Mouse (Mus musculus) embryonic facial prominence, embryonic 13.5 days (tissue): ENCODE measurements around the gene Hpse. TPM values are rescaled to one million over a fixed set of nuclear protein-coding genes. Genes with fewer than 3 reads are reported as not detected.

Source experiments
- ATAC-seq: fragments of 200-750 bp; cut with Nextera tagmentation; 2 replicates; pipeline ENCODE4 v1.8.0; 2017; ENCODE audit warnings: low read depth; ENCODE audit not compliant: insufficient number of reproducible peaks, insufficient read depth, low FRiP score, low TSS enrichment
- H3K27ac ChIP-seq: fragments of 300-500 bp; sonication (generic); 2 replicates; pipeline ENCODE4 v1.5.1; 2015; ENCODE audit warnings: moderate library complexity, mild to moderate bottlenecking, inconsistent platforms
- H3K27me3 ChIP-seq: fragments of 300-500 bp; sonication (generic); 2 replicates; pipeline ENCODE4 v1.6.1; 2015; ENCODE audit warnings: mild to moderate bottlenecking, inconsistent platforms
- H3K36me3 ChIP-seq: fragments of 300-500 bp; sonication (generic); 2 replicates; pipeline ENCODE4 v1.6.1; 2015; ENCODE audit warnings: mild to moderate bottlenecking, inconsistent platforms
- H3K4me1 ChIP-seq: fragments of 300-500 bp; sonication (generic); 2 replicates; pipeline ENCODE4 v1.6.1; 2015; ENCODE audit warnings: inconsistent platforms
- H3K4me2 ChIP-seq: fragments of 300-500 bp; sonication (generic); 2 replicates; pipeline ENCODE4 v1.6.1; 2015; ENCODE audit warnings: moderate library complexity, mild to moderate bottlenecking, inconsistent platforms
- H3K4me3 ChIP-seq: fragments of 300-500 bp; sonication (generic); 2 replicates; pipeline ENCODE4 v1.5.1; 2015; ENCODE audit warnings: mild to moderate bottlenecking, inconsistent platforms
- H3K9ac ChIP-seq: fragments of 300-500 bp; sonication (generic); 2 replicates; pipeline ENCODE4 v1.6.1; 2015; ENCODE audit warnings: mild to moderate bottlenecking, inconsistent platforms
- H3K9me3 ChIP-seq: fragments of 300-500 bp; sonication (generic); 2 replicates; pipeline ENCODE4 v1.6.1; 2016; ENCODE audit warnings: inconsistent platforms
- WGBS: fragments of 180-500 bp; shearing (Covaris S2); methylation state at CpG from one replicate; pipeline ENCODE4 v1.1.7; 2015; ENCODE audit warnings: mixed read lengths; 5-methylcytosine and 5-hydroxymethylcytosine counted together
- polyA plus RNA-seq: library from polyadenylated mRNA; unstranded; fragments of >200 nt; fragmentation: Nextera tagmentation; extraction: Ambion mirVana; gene quantifications from 2 replicates; pipeline ENCODE4 v1.2.1, GENCODE M21; 2015

Gene Hpse
- 4.5 and 4.7 TPM in 2 replicates for polyA plus RNA-seq

- H3K36me3 ChIP-seq, result no peaks in the 10 kb centered on the region
- no peak within 1 kb of the TSS for H3K27ac ChIP-seq
- peak; percentile 24; the same call in 1 of the 2 replicates for ATAC-seq
- H3K9me3 ChIP-seq, result peaks cover 9% of the 10 kb centered on the region
- peak within 1 kb of the TSS; percentile 74 for H3K9ac ChIP-seq
- H3K4me2 ChIP-seq, result peak within 1 kb of the TSS; percentile 97
- H3K27me3 ChIP-seq, result peaks cover 15% of the 10 kb centered on the region
- WGBS, result under 1% methylated on average over 56 of the region's 56 CpGs
- peak within 1 kb of the TSS; percentile 59 for H3K4me3 ChIP-seq
- peaks cover 14% of the 10 kb centered on the region for H3K4me1 ChIP-seq
Measured at GRCm38 (mm10) chr5:100719235-100720088, at the start of gene Hpse. Hpse (minus strand) TSS chr5:100719716.

- H3K27ac ChIP-seq, result no peak overlapping the region
- no peak overlapping the region for H3K4me3 ChIP-seq
- peaks cover 82% of the 10 kb centered on the region for H3K36me3 ChIP-seq
- H3K4me2 ChIP-seq, result no peak overlapping the region
- no peaks in the 10 kb centered on the region for H3K9me3 ChIP-seq
- ATAC-seq, result no peak
- H3K27me3 ChIP-seq, result no peaks in the 10 kb centered on the region
- H3K9ac ChIP-seq, result no peak overlapping the region
- WGBS, result 94% methylated on average over 7 of the region's 7 CpGs
- no peaks in the 10 kb centered on the region for H3K4me1 ChIP-seq
Measured at GRCm38 (mm10) chr5:100766026-100766425, 46.5 kb upstream of the Hpse start.

GRCm38 (mm10) chr5:100761736-100762135 is 42.2 kb upstream of the Hpse start:
- WGBS, result 87% methylated on average over 7 of the region's 7 CpGs
- H3K4me3 ChIP-seq, result no peak overlapping the region
- no peak overlapping the region for H3K4me2 ChIP-seq
- H3K4me1 ChIP-seq, result no peaks in the 10 kb centered on the region
- H3K36me3 ChIP-seq, result peaks cover 48% of the 10 kb centered on the region
- H3K9me3 ChIP-seq, result no peaks in the 10 kb centered on the region
- H3K9ac ChIP-seq, result no peak overlapping the region
- ATAC-seq, result no peak
- H3K27ac ChIP-seq, result no peak overlapping the region
- no peaks in the 10 kb centered on the region for H3K27me3 ChIP-seq

GRCm38 (mm10) chr5:100760049-100760663 is 40.6 kb upstream of the Hpse start:
- Histone ChIP-seq H3K9ac (no peak overlapping the region), H3K4me3 (no peak overlapping the region), H3K27me3 (no peaks in the 10 kb centered on the region), H3K36me3 (peaks cover 36% of the 10 kb centered on the region), H3K27ac (no peak overlapping the region), H3K4me1 (no peaks in the 10 kb centered on the region), H3K4me2 (no peak overlapping the region), H3K9me3 (no peaks in the 10 kb centered on the region)
- no peak for ATAC-seq
- 89% methylated on average over 10 of the region's 10 CpGs for WGBS

GRCm38 (mm10) chr5:100758121-100758520 is 38.6 kb upstream of the Hpse start:
- Histone ChIP-seq H3K27ac (no peak overlapping the region), H3K27me3 (no peaks in the 10 kb centered on the region), H3K4me1 (no peaks in the 10 kb centered on the region), H3K4me3 (no peak overlapping the region), H3K9me3 (no peaks in the 10 kb centered on the region), H3K9ac (no peak overlapping the region), H3K36me3 (peaks cover 16% of the 10 kb centered on the region), H3K4me2 (no peak overlapping the region)
- no peak for ATAC-seq
- 92% methylated on average over 5 of the region's 5 CpGs for WGBS

- Histone ChIP-seq H3K27me3 (no peaks in the 10 kb centered on the region), H3K9me3 (no peaks in the 10 kb centered on the region), H3K4me1 (no peaks in the 10 kb centered on the region), H3K9ac (no peak overlapping the region), H3K36me3 (no peaks in the 10 kb centered on the region), H3K4me2 (no peak overlapping the region), H3K4me3 (no peak overlapping the region), H3K27ac (no peak overlapping the region)
- WGBS, result 71% methylated on average over 7 of the region's 7 CpGs
- ATAC-seq, result no peak
Measured at GRCm38 (mm10) chr5:100753407-100753806, 33.9 kb upstream of the Hpse start.

- H3K27ac ChIP-seq, result no peak overlapping the region
- WGBS, result 75% methylated on average over 4 of the region's 4 CpGs
- H3K9me3 ChIP-seq, result no peaks in the 10 kb centered on the region
- H3K4me2 ChIP-seq, result no peak overlapping the region
- H3K27me3 ChIP-seq, result no peaks in the 10 kb centered on the region
- no peaks in the 10 kb centered on the region for H3K4me1 ChIP-seq
- H3K36me3 ChIP-seq, result no peaks in the 10 kb centered on the region
- H3K9ac ChIP-seq, result no peak overlapping the region
- no peak overlapping the region for H3K4me3 ChIP-seq
- ATAC-seq, result no peak
Measured at GRCm38 (mm10) chr5:100751655-100752054, 32.1 kb upstream of the Hpse start.

GRCm38 (mm10) chr5:100750617-100751255 is 31.2 kb upstream of the Hpse start:
- 83% methylated on average over 10 of the region's 10 CpGs for WGBS
- no peaks in the 10 kb centered on the region for H3K36me3 ChIP-seq
- no peak overlapping the region for H3K4me2 ChIP-seq
- H3K4me3 ChIP-seq, result no peak overlapping the region
- H3K4me1 ChIP-seq, result no peaks in the 10 kb centered on the region
- H3K27me3 ChIP-seq, result no peaks in the 10 kb centered on the region
- no peak overlapping the region for H3K27ac ChIP-seq
- H3K9ac ChIP-seq, result no peak overlapping the region
- ATAC-seq, result no peak
- no peaks in the 10 kb centered on the region for H3K9me3 ChIP-seq

- no peak overlapping the region for H3K9ac ChIP-seq
- no peak overlapping the region for H3K27ac ChIP-seq
- H3K4me3 ChIP-seq, result no peak overlapping the region
- ATAC-seq, result no peak
- no peaks in the 10 kb centered on the region for H3K36me3 ChIP-seq
- no peaks in the 10 kb centered on the region for H3K4me1 ChIP-seq
- 95% methylated on average over 8 of the region's 8 CpGs for WGBS
- H3K27me3 ChIP-seq, result no peaks in the 10 kb centered on the region
- 0 out of 2 replicates have a peak, but pooled peaks cover 4% of the 10 kb centered on the region for H3K9me3 ChIP-seq
- H3K4me2 ChIP-seq, result no peak overlapping the region
Measured at GRCm38 (mm10) chr5:100738802-100739201, 19.3 kb upstream of the Hpse start.

GRCm38 (mm10) chr5:100736919-100737318 is 17.4 kb upstream of the Hpse start:
- Histone ChIP-seq H3K4me3 (no peak overlapping the region), H3K4me2 (no peak overlapping the region), H3K4me1 (no peaks in the 10 kb centered on the region), H3K27me3 (no peaks in the 10 kb centered on the region), H3K9ac (no peak overlapping the region), H3K9me3 (0 out of 2 replicates have a peak, but pooled peaks cover 4% of the 10 kb centered on the region), H3K27ac (no peak overlapping the region), H3K36me3 (no peaks in the 10 kb centered on the region)
- no peak for ATAC-seq
- 88% methylated on average over 8 of the region's 8 CpGs for WGBS

- no peak for ATAC-seq
- Histone ChIP-seq H3K27me3 (no peaks in the 10 kb centered on the region), H3K27ac (no peak overlapping the region), H3K4me3 (no peak overlapping the region), H3K36me3 (no peaks in the 10 kb centered on the region), H3K4me2 (no peak overlapping the region), H3K9me3 (no peaks in the 10 kb centered on the region), H3K9ac (no peak overlapping the region), H3K4me1 (no peaks in the 10 kb centered on the region)
- 81% methylated on average over 4 of the region's 4 CpGs for WGBS
Measured at GRCm38 (mm10) chr5:100734535-100734934, 15.0 kb upstream of the Hpse start.
